Mouse (Mus musculus) liver, embryonic 14.5 days (tissue): ENCODE data around the gene Upp2. TPM values are rescaled to one million over a fixed set of nuclear protein-coding genes. Genes with fewer than 3 reads are reported as not detected.

ENCODE experiments used
- ATAC-seq: fragments of 200-750 bp; cut with Nextera tagmentation; 2 replicates; pipeline ENCODE4 v1.8.0; 2017; ENCODE audit warnings: moderate number of reproducible peaks, mild to moderate bottlenecking, moderate library complexity; ENCODE audit not compliant: insufficient read depth
- DNase-seq, 3 experiments: peaks; one replicate each; pipeline ENCODE4 v3.0.0-alpha.2; 2012 to 2013; ENCODE audit warnings: low read depth in 3 of 3, low spot score in 3 of 3
- H3K27ac ChIP-seq: fragments of 300-500 bp; sonication (generic); 2 replicates; pipeline ENCODE4 v1.5.1; 2014; ENCODE audit warnings: moderate library complexity, mild to moderate bottlenecking, control low read depth, inconsistent platforms
- H3K27me3 ChIP-seq: fragments of 300-500 bp; sonication (generic); 2 replicates; pipeline ENCODE4 v1.6.1; 2014; ENCODE audit warnings: mild to moderate bottlenecking, low read length, moderate library complexity; ENCODE audit not compliant: control insufficient read depth, insufficient read depth
- H3K36me3 ChIP-seq: fragments of 300-500 bp; sonication (generic); replicated peaks from 2 replicates; pipeline ENCODE4 v1.6.1; 2014; ENCODE audit warnings: low read depth; ENCODE audit not compliant: control insufficient read depth, insufficient read depth
- H3K4me1 ChIP-seq, 2 experiments: fragments of 200-500 bp in 1 of 2; fragments of 300-500 bp in 1 of 2; sonication (generic) in 1 of 2; replicated peaks; 2 replicates each; pipeline ENCODE4 v1.6.1; 2012 to 2014; ENCODE audit warnings: antibody characterized with exemption in 1 of 2, inconsistent platforms in 1 of 2, low read length in 1 of 2; ENCODE audit not compliant: control insufficient read depth in 2 of 2, insufficient read depth in 2 of 2
- H3K4me2 ChIP-seq: fragments of 300-500 bp; sonication (generic); 2 replicates; pipeline ENCODE4 v1.6.1; 2014; ENCODE audit warnings: low read depth, mild to moderate bottlenecking, control low read depth, moderate library complexity
- H3K4me3 ChIP-seq, 2 experiments: fragments of 200-500 bp in 1 of 2; fragments of 300-500 bp in 1 of 2; sonication (generic) in 1 of 2; 2 replicates each; pipeline ENCODE4 v1.5.1; 2012 to 2014; ENCODE audit warnings: low read depth in 2 of 2, low read length in 2 of 2, mild to moderate bottlenecking in 2 of 2, control low read depth in 1 of 2, inconsistent platforms in 1 of 2, moderate library complexity in 1 of 2; ENCODE audit not compliant: insufficient read depth in 1 of 2
- H3K9ac ChIP-seq: fragments of 300-500 bp; sonication (generic); replicated peaks from 2 replicates; pipeline ENCODE4 v1.6.1; 2014; ENCODE audit warnings: mild to moderate bottlenecking, control low read depth, moderate library complexity
- H3K9me3 ChIP-seq: fragments of 300-500 bp; sonication (generic); 2 replicates; pipeline ENCODE4 v1.6.1; 2016; ENCODE audit warnings: low read length, mixed read lengths; ENCODE audit not compliant: control insufficient read depth
- CTCF ChIP-seq: IDR thresholded peaks from 2 replicates; pipeline ENCODE4 v1.5.1; 2016; ENCODE audit warnings: antibody characterized with exemption, low read depth, control low read depth
- EP300 ChIP-seq: IDR thresholded peaks from 2 replicates; pipeline ENCODE4 v1.6.1; 2016; ENCODE audit warnings: antibody characterized with exemption, low read depth
- WGBS: fragments of 180-500 bp; shearing (Covaris S2); extraction: QIAGEN DNeasy Blood & Tissue Kit; methylation state at CpG from one replicate; pipeline ENCODE4 v1.1.7; 2014; ENCODE audit not compliant: insufficient replicate concordance; 5-methylcytosine and 5-hydroxymethylcytosine counted together
- polyA plus RNA-seq, 2 experiments: library from polyadenylated mRNA; depleted of rRNA in 1 of 2; stranded (reverse) in 1 of 2; unstranded in 1 of 2; fragments of >200 nt; fragmentation: Nextera tagmentation in 1 of 2; extraction: Ambion mirVana in 1 of 2; gene quantifications; 2 replicates each; pipeline versions ENCODE4 v1.2.1 to v1.2.3; 2012 to 2014

Upp2 gene
- polyA plus RNA-seq, 2 experiments = 1.1 to 1.4 TPM

- Histone ChIP-seq H3K27ac (no peak overlapping the region), H3K4me3 (no peak overlapping the region), H3K36me3 (no peaks in the 10 kb centered on the region), H3K4me2 (no peak overlapping the region), H3K9me3 (no peaks in the 10 kb centered on the region), H3K4me1 (no peaks in the 10 kb centered on the region), H3K9ac (no peak overlapping the region), H3K27me3 (no peaks in the 10 kb centered on the region)
- ATAC-seq (no peak), DNase-seq (no peak)
- 63% methylated on average over 5 of the region's 5 CpGs for WGBS
- TF ChIP-seq CTCF = no peak
- no peak for TF ChIP-seq EP300
Observed at GRCm38 (mm10) chr2:58615766-58616165, 48.7 kb downstream of the Upp2 start.

- no peaks in the 10 kb centered on the region for H3K36me3 ChIP-seq
- H3K27ac ChIP-seq = no peak overlapping the region
- no peak overlapping the region for H3K4me2 ChIP-seq
- H3K9me3 ChIP-seq = no peaks in the 10 kb centered on the region
- ATAC-seq (no peak), DNase-seq (no peak)
- no peaks in the 10 kb centered on the region for H3K4me1 ChIP-seq
- TF ChIP-seq CTCF (no peak), EP300 (no peak)
- no peak overlapping the region for H3K9ac ChIP-seq
- no peaks in the 10 kb centered on the region for H3K27me3 ChIP-seq
- WGBS = 70% methylated on average over 12 of the region's 12 CpGs
- H3K4me3 ChIP-seq = no peak overlapping the region
Observed at GRCm38 (mm10) chr2:58625186-58625585, 58.1 kb downstream of the Upp2 start.

- Histone ChIP-seq H3K4me1 (no peaks in the 10 kb centered on the region), H3K36me3 (no peaks in the 10 kb centered on the region), H3K4me2 (no peak overlapping the region), H3K27ac (no peak overlapping the region), H3K4me3 (no peak overlapping the region), H3K9ac (no peak overlapping the region), H3K27me3 (no peaks in the 10 kb centered on the region), H3K9me3 (no peaks in the 10 kb centered on the region)
- ATAC-seq (no peak), DNase-seq (no peak)
- no peak for TF ChIP-seq CTCF
- no peak for TF ChIP-seq EP300
- 19% methylated on average over 2 of the region's 2 CpGs for WGBS
Observed at GRCm38 (mm10) chr2:58625681-58626080, 58.6 kb downstream of the Upp2 start.

DNA sequence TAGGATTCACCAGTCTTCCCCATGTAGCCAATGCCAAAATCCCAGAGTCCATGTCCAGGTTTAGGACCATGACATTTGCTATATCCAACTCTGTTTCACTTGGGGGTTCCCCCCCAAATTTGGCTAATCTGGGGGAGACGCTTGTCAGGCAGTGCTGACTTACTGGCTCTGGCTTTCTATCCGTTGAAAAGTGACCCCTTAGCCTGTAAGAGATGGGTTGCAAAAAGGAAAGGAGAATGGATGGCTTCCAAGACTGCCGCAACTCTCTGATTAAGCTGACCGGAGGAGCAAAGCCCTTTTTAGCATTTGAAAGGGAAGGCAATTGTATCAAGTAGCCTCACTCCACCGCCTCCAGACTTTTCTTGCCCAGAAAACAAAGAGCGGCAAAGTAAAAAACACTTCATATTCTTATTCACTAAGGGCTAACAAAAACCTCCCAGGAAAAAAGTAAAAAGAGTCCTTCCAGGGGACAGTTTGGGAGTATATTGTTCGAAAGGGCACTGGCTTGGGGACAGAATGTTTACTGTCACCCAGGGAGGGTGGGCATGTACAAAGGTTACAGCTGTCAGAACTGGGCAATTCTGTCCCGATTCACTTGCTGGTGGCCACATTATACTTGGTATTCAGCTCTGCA is 59.2 kb downstream of the Upp2 start:
- Histone ChIP-seq H3K4me3 (no peak overlapping the region), H3K9ac (no peak overlapping the region), H3K27ac (no peak overlapping the region), H3K9me3 (no peaks in the 10 kb centered on the region), H3K4me1 (no peaks in the 10 kb centered on the region), H3K4me2 (no peak overlapping the region), H3K36me3 (no peaks in the 10 kb centered on the region), H3K27me3 (no peaks in the 10 kb centered on the region)
- no peak for TF ChIP-seq CTCF
- no peak for ATAC-seq
- no peak for DNase-seq
- WGBS = 39% methylated on average over 8 of the region's 8 CpGs

GRCm38 (mm10) chr2:58627981-58628380 is 60.9 kb downstream of the Upp2 start:
- Histone ChIP-seq H3K9me3 (no peaks in the 10 kb centered on the region), H3K9ac (no peak overlapping the region), H3K4me1 (no peaks in the 10 kb centered on the region), H3K27ac (no peak overlapping the region), H3K27me3 (no peaks in the 10 kb centered on the region), H3K4me2 (no peak overlapping the region), H3K4me3 (no peak overlapping the region), H3K36me3 (no peaks in the 10 kb centered on the region)
- TF ChIP-seq CTCF = no peak
- no peak for TF ChIP-seq EP300
- WGBS = 48% methylated on average over 2 of the region's 2 CpGs
- ATAC-seq = no peak
- no peak for DNase-seq

GRCm38 (mm10) chr2:58628993-58629392 is 61.9 kb downstream of the Upp2 start:
- no peak overlapping the region for H3K4me3 ChIP-seq
- no peak overlapping the region for H3K9ac ChIP-seq
- no peaks in the 10 kb centered on the region for H3K36me3 ChIP-seq
- no peaks in the 10 kb centered on the region for H3K9me3 ChIP-seq
- 66% methylated on average over 3 of the region's 3 CpGs for WGBS
- H3K4me2 ChIP-seq = no peak overlapping the region
- no peak for TF ChIP-seq CTCF
- no peak for TF ChIP-seq EP300
- ATAC-seq (no peak), DNase-seq (no peak)
- no peaks in the 10 kb centered on the region for H3K4me1 ChIP-seq
- no peak overlapping the region for H3K27ac ChIP-seq
- no peaks in the 10 kb centered on the region for H3K27me3 ChIP-seq
